Mouse (Mus musculus) midbrain, embryonic 10.5 days (tissue): Measurements from ENCODE around the gene Camk1g. TPM values are rescaled to one million over a fixed set of nuclear protein-coding genes. Genes with fewer than 3 reads are reported as not detected.

Experiments
- DNase-seq: peaks from one replicate; pipeline ENCODE4 v3.0.0-alpha.2; 2017; ENCODE audit warnings: low spot score
- H3K27ac ChIP-seq: fragments of 300-500 bp; sonication (generic); replicated peaks from 2 replicates; pipeline ENCODE4 v1.5.1; 2016; ENCODE audit warnings: mild to moderate bottlenecking
- H3K27me3 ChIP-seq: fragments of 300-500 bp; sonication (generic); 2 replicates; pipeline ENCODE4 v1.6.1; 2016; ENCODE audit warnings: low read depth, mild to moderate bottlenecking; ENCODE audit not compliant: poor library complexity, severe bottlenecking
- H3K36me3 ChIP-seq: fragments of 300-500 bp; sonication (generic); 2 replicates; pipeline ENCODE4 v1.6.1; 2016; ENCODE audit warnings: mild to moderate bottlenecking, moderate library complexity
- H3K4me1 ChIP-seq: fragments of 300-500 bp; sonication (generic); 2 replicates; pipeline ENCODE4 v1.6.1; 2016
- H3K4me3 ChIP-seq: fragments of 300-500 bp; sonication (generic); 2 replicates; pipeline ENCODE4 v1.5.1; 2016; ENCODE audit warnings: mild to moderate bottlenecking, moderate library complexity
- H3K9me3 ChIP-seq: fragments of 300-500 bp; sonication (generic); replicated peaks from 2 replicates; pipeline ENCODE4 v1.6.1; 2016; ENCODE audit warnings: mild to moderate bottlenecking
- WGBS: fragments of 180-500 bp; shearing (Covaris S2); methylation state at CpG from one replicate; pipeline ENCODE4 v1.1.7; 2016; 5-methylcytosine and 5-hydroxymethylcytosine counted together
- polyA plus RNA-seq: library from polyadenylated mRNA; unstranded; fragments of >200 nt; fragmentation: Nextera tagmentation; extraction: Ambion mirVana; gene quantifications from 2 replicates; pipeline ENCODE4 v1.2.1, GENCODE M21; 2016

Gene Camk1g
- polyA plus RNA-seq: 12.8 and 18.4 TPM in 2 replicates

DNA sequence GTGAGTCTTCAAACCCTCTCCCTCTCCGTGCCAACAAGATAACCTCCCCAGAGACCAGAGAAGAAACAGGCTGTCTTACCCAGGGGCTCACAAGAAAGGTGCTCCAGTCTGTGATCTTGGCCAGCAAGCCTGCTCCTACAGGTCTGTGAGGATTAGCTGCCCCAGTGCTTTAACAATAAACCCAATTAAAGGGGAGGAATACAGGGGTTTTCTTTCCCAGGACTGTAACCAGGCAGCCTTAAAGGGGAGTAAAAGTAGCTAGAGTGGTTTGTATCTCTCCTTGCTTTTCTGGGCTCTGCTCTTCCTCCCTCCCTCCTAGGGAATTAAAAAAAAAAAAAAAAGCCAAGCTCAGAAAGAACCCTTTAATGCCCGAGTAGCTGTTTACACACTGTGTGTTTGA lies at the start of gene Camk1g:
Gene Camk1g (minus strand): TSS at position 203 of the 400 bp plus-strand sequence.
- peaks cover 10% of the 10 kb centered on the region; the same call in 1 of the 2 replicates for H3K27me3 ChIP-seq
- 1% methylated on average over 2 of the region's 2 CpGs for WGBS
- peak within 1 kb of the TSS; percentile 84 for H3K27ac ChIP-seq
- DNase-seq: peak; percentile 68
- peak within 1 kb of the TSS; percentile 57 for H3K4me3 ChIP-seq
- no peaks in the 10 kb centered on the region for H3K36me3 ChIP-seq
- H3K9me3 ChIP-seq: no peaks in the 10 kb centered on the region
- peaks cover 33% of the 10 kb centered on the region for H3K4me1 ChIP-seq

DNA sequence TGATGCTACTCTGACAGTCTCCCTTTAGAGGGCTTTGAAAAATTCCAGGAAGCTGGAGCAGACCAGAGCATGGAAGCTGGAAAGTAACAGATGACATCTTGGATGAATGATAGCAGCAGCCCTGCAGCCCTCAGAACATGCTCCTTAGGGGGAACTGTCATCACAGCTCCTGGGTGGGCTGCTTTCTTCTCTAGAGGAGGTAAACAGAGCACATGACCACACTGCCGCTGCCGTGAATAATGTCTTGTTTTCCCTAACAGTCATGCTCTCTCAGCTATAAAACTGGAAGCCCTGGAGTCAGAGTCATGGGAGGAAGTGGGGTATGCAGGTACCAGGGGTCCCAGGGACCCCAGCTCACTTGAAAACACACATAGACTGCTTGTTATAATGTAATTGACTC lies 49.1 kb upstream of the Camk1g start:
- Histone ChIP-seq H3K9me3 (no peaks in the 10 kb centered on the region), H3K27ac (peak overlapping the region; percentile 17; the same call in 1 of the 2 replicates), H3K36me3 (no peaks in the 10 kb centered on the region), H3K27me3 (no peaks in the 10 kb centered on the region), H3K4me3 (no peak overlapping the region), H3K4me1 (peaks cover 33% of the 10 kb centered on the region)
- no peak for DNase-seq
- WGBS: 31% methylated on average over 2 of the region's 2 CpGs

DNA sequence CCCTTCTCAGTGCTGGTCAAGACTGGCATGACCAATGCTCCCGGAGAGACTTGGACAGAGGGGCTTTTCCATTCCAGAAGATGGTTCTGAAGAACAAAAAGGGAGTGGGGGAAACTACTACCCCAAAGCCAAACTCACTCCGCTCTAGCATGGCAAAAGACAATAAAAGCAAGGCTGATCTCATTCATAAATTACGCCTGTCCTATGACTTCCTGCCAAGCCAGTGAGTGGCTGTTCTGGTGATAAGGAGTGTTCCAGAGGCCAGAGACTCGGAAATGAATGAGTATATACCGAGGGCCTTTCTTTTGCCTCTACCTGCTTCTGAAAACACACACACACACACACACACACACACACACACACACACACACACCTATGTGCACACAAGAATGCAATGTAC lies 48.6 kb upstream of the Camk1g start:
- H3K4me3 ChIP-seq: no peak overlapping the region
- no peak overlapping the region for H3K27ac ChIP-seq
- 86% methylated on average over 5 of the region's 5 CpGs for WGBS
- DNase-seq: no peak
- no peaks in the 10 kb centered on the region for H3K36me3 ChIP-seq
- H3K4me1 ChIP-seq: peaks cover 28% of the 10 kb centered on the region
- H3K9me3 ChIP-seq: no peaks in the 10 kb centered on the region
- H3K27me3 ChIP-seq: no peaks in the 10 kb centered on the region

- Histone ChIP-seq H3K36me3 (no peaks in the 10 kb centered on the region), H3K27me3 (no peaks in the 10 kb centered on the region), H3K27ac (no peak overlapping the region), H3K4me3 (no peak overlapping the region), H3K9me3 (no peaks in the 10 kb centered on the region), H3K4me1 (peaks cover 15% of the 10 kb centered on the region)
- no peak for DNase-seq
- 92% methylated on average over 4 of the region's 4 CpGs for WGBS
These were observed 44.0 kb upstream of the Camk1g start for GRCm38 (mm10) chr1:193414067-193414466.

DNA sequence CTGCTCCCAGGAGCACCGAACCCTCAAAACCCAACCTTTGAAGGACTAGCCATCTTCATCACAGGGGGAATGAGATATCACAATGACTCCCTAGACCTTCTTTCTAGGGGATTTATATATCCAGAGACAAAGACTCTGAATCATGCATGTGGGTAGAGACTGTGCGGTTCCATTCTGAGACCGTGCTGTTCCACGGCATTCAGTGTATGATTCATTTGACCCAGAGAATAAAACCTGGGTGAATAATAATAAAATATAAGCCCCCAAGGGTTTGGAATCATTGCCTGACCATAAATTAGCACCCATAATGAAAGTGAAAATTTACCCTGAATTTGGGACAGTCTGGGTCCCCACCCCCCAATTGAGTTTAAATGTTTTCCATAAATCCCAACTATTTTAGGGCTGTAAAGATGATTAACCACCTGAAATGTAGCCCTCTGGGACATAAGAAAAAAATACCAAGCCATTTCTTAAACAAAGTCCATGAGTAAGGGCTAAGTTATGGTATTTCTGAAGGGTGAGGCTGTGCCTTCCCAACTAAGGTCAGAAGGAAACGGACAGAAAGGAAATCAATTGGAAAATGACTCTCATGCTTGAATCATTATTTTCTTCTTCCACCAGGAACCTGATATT lies 43.4 kb upstream of the Camk1g start:
- no peak for DNase-seq
- Histone ChIP-seq H3K4me3 (no peak overlapping the region), H3K36me3 (no peaks in the 10 kb centered on the region), H3K4me1 (peaks cover 9% of the 10 kb centered on the region), H3K27me3 (no peaks in the 10 kb centered on the region), H3K27ac (no peak overlapping the region), H3K9me3 (no peaks in the 10 kb centered on the region)
- WGBS: 94% methylated on average over 5 of the region's 5 CpGs

DNA sequence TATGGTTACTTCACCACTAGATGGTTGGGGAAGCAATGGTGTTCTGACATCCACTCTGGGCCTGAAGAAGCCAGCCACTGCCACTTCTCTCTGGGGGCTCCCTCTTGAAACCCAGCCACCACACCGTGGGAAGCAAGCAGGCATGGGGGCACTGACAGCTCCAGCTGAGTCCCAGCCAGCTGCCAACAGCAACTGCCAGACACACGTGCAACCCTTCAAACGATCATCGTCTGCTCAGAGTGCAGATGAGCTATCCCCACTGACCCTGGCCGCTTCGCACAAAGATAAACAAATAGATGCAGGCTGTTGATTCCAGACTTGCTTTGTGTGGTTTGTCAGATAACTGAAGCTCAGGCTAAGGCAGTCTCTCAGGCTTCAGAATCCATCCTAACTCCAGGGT lies 37.4 kb upstream of the Camk1g start:
- WGBS: 78% methylated on average over 6 of the region's 6 CpGs
- H3K4me3 ChIP-seq: no peak overlapping the region
- no peak overlapping the region for H3K27ac ChIP-seq
- no peaks in the 10 kb centered on the region for H3K27me3 ChIP-seq
- no peaks in the 10 kb centered on the region for H3K9me3 ChIP-seq
- no peaks in the 10 kb centered on the region for H3K36me3 ChIP-seq
- peaks cover 5% of the 10 kb centered on the region; the same call in 1 of the 2 replicates for H3K4me1 ChIP-seq
- DNase-seq: no peak

DNA sequence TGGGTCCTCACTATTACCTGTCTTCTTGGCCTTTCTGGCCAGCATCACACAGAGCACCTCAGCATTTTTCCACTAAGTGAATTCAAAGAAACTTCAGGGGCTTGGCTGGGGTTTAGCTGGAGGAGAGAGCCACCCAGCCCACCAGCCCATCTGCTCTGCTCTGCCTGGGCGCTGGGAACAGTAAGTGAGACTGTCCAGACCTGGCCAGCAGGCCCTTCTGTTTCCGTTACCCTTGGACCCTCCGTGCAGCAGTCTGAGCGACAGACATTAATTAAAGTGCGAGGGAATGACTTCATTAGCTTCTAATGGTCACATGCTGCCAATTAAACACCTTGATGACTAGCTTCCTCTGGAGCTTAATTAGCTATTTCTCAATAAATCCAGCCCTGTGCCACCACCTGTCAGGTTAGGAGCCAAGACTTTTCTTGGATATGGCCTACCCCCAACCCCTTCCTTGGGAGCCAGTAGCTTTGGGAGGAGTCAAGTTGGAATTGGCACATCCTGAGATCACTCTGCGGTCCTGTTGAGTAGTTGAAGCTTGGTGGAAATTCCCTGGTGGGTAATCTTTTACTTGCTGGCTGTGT lies 36.1 kb upstream of the Camk1g start:
- peaks cover 11% of the 10 kb centered on the region; the same call in 1 of the 2 replicates for H3K4me1 ChIP-seq
- H3K4me3 ChIP-seq: no peak overlapping the region
- DNase-seq: no peak
- H3K27me3 ChIP-seq: no peaks in the 10 kb centered on the region
- no peaks in the 10 kb centered on the region for H3K36me3 ChIP-seq
- H3K9me3 ChIP-seq: no peaks in the 10 kb centered on the region
- H3K27ac ChIP-seq: no peak overlapping the region
- WGBS: 81% methylated on average over 6 of the region's 6 CpGs

DNA sequence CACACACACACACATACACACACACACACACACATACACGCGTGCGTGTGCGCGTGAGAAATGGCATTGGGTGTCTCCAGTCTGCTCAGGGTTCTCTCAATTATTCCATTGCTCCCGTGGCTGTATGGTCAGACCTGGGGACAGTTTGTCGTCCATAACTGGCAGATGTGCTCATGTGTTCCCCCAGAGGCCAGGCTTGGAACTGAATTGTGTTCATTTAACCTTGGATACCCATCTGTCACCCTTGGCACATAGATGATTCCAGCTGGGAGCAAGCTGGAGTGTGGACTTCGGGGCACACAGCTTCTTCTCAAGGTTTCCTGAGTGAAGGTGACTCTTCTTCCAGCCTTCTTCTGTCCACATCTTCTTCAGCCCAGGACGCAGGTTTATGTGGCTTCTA lies 31.6 kb upstream of the Camk1g start:
- H3K27ac ChIP-seq: no peak overlapping the region
- 80% methylated on average over 9 of the region's 9 CpGs for WGBS
- H3K4me3 ChIP-seq: no peak overlapping the region
- peaks cover 15% of the 10 kb centered on the region; the same call in 1 of the 2 replicates for H3K4me1 ChIP-seq
- H3K27me3 ChIP-seq: no peaks in the 10 kb centered on the region
- no peaks in the 10 kb centered on the region for H3K9me3 ChIP-seq
- DNase-seq: no peak
- H3K36me3 ChIP-seq: no peaks in the 10 kb centered on the region

DNA sequence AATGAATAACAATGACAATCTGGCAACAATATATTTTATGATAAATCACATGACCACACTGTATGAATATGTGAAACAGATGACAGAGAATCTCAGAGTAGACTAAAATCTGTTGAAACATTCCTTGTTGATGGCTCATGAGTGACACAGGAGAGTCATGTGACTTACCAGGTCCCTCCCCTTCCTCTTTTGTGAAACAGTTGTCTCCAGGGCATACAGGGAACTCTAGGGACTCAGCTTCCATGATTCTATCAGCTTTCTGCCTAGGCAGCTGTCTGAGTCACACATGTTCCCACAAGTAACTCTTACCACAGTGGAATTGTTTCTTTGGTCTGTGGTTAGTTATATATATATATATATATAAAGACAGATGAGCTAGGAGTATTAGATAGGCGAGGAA lies 30.2 kb upstream of the Camk1g start:
- WGBS: 81% methylated on average over 1 of the region's 1 CpGs
- Histone ChIP-seq H3K36me3 (no peaks in the 10 kb centered on the region), H3K4me1 (peaks cover 16% of the 10 kb centered on the region; the same call in 1 of the 2 replicates), H3K27ac (no peak overlapping the region), H3K27me3 (no peaks in the 10 kb centered on the region), H3K9me3 (no peaks in the 10 kb centered on the region), H3K4me3 (no peak overlapping the region)
- DNase-seq: no peak

DNA sequence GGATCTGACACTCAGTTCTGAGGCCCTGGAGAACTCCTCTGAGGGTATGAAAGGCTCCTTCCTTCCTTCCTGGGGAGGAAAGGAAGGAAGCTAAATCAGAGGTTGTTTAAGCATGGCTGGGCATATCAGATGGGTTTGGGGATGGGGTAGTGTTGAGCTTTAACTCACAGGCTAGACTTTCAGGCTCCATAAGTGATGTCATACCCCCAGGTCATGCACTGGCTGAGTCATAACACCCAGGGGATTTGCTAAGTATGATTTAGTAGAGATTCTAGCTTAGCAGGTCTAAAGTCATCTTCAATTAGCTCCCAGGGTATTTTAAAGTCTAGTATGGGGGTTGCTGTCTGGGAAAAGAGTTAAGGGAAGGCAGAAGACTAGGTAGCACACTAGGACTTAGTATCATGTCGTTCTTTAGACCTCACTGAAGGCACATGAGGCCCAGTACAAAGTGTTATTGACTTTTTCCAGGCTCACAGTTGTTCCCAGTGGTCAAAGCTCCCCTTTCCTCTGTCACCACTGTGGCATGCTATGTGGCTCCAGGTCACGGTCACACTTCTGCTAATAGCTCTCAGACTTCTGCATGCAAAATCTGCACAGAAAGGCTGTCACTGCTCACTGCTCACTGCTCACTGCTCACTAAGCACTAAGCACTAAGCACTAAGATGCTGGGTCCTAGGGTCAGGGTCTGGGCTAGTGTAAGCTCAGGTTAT lies 28.8 kb upstream of the Camk1g start:
- peaks cover 16% of the 10 kb centered on the region; the same call in 1 of the 2 replicates for H3K4me1 ChIP-seq
- no peaks in the 10 kb centered on the region for H3K27me3 ChIP-seq
- no peak overlapping the region for H3K4me3 ChIP-seq
- 75% methylated on average over 2 of the region's 2 CpGs for WGBS
- H3K36me3 ChIP-seq: no peaks in the 10 kb centered on the region
- DNase-seq: no peak
- no peaks in the 10 kb centered on the region for H3K9me3 ChIP-seq
- H3K27ac ChIP-seq: no peak overlapping the region

- Histone ChIP-seq H3K36me3 (no peaks in the 10 kb centered on the region), H3K27me3 (no peaks in the 10 kb centered on the region), H3K4me3 (no peak overlapping the region), H3K9me3 (no peaks in the 10 kb centered on the region), H3K27ac (0 out of 2 replicates have a peak overlapping the region, but pooled peaks have one; percentile 28), H3K4me1 (peaks cover 7% of the 10 kb centered on the region; the same call in 1 of the 2 replicates)
- no peak for DNase-seq
These were observed 27.0 kb upstream of the Camk1g start for GRCm38 (mm10) chr1:193397109-193397508.

DNA sequence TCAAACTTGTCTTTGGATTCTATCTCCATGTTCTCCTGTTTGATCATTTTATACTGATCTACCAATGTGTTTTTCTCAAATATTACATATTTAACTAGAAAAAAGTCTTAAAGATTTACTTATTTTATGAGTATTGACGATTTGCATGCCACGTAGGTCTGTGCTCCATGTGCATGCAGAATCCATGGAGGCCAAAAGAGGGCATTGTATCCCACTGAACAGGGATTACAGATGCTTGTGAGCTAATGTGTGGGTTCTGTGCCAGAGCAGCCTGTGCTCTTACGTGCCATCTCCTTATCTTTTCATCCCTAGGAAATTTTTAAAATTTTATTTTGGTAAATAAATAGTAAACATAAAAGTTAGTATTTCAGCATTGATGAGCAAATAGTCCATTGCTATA lies 22.2 kb upstream of the Camk1g start:
- WGBS: 88% methylated on average over 3 of the region's 3 CpGs
- H3K4me3 ChIP-seq: no peak overlapping the region
- H3K4me1 ChIP-seq: peaks cover 31% of the 10 kb centered on the region
- H3K9me3 ChIP-seq: no peaks in the 10 kb centered on the region
- H3K27me3 ChIP-seq: 0 out of 2 replicates have a peak, but pooled peaks cover 4% of the 10 kb centered on the region
- no peaks in the 10 kb centered on the region for H3K36me3 ChIP-seq
- no peak for DNase-seq
- H3K27ac ChIP-seq: no peak overlapping the region

DNA sequence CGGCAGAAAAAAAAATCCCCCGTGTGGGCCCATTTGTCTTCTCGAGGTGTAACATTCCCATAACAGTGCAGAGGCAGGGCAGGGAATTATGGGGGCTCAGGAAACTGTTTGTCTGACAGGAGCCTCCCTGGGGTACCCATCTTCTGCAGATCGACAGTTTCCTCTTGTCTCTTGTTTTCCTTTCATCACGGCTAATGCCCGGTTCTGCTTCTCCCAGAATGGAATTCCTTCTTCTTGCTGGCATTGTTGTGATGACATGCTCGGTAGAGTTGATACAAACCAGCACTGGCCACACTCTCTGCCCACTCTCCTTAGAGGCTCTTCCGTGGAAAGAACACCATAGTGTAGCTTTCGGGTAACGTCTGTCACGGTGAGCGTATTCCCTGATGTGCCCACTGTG lies 19.9 kb upstream of the Camk1g start:
- Histone ChIP-seq H3K36me3 (no peaks in the 10 kb centered on the region), H3K9me3 (no peaks in the 10 kb centered on the region), H3K4me1 (peaks cover 33% of the 10 kb centered on the region), H3K27ac (peak overlapping the region; percentile 76; the same call in 1 of the 2 replicates), H3K4me3 (no peak overlapping the region), H3K27me3 (0 out of 2 replicates have a peak, but pooled peaks cover 4% of the 10 kb centered on the region)
- DNase-seq: no peak
- 40% methylated on average over 12 of the region's 12 CpGs for WGBS
